20 mouse cellular contexts compared by ENCODE assay signal in the genomic region with DNA sequence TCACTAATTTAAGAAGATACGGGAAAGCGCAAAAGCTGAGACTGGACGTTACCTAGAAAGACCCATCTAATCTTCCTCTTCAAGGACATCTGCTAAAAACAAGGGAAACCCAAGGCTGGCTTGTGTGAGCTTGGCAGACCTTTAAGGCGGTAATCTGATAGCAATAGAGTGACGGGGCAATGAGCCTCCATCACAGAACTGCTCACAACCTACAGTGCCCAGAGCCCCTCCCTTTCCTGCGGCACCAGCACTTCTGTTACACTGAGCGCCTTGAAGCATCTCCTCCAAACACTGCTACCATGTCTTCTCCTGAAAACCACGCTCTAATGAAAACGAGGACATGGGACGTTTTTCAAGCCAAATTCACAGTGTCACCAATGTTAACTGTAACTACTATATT.
A peak's percentile ranks its signal among the peaks of the same experiment; 100 is the strongest.
DNase-seq lines count a peak whose midpoint lies in the region; ATAC-seq lines count a peak whose summit lies in the region.
"Had no signal": no experiment of that assay in that cellular context is flagged by ENCODE, and none has a peak within 500 bp of the region (broad histone marks: within the 10 kb centered on the region; RNA-seq: fewer than 3 reads in every experiment).

No protein-coding gene starts in this region.

- no peak overlapping the region for H3K4me2 ChIP-seq in kidney, embryonic 15.5 days
- no peak overlapping the region for H3K4me2 ChIP-seq in midbrain, embryonic 16.5 days (ENCODE audit: low read length)
- H3K4me2 ChIP-seq: heart, embryonic 13.5 days; hindbrain, embryonic 15.5 days; lung, embryonic 15.5 days had no signal

- 0 out of 2 replicates have a peak, but pooled peaks cover 3% of the 10 kb centered on the region for H3K36me3 ChIP-seq in kidney, embryonic 15.5 days
- H3K36me3 ChIP-seq in midbrain, embryonic 16.5 days (ENCODE audit: control insufficient read depth, insufficient read depth, low read length): no peaks in the 10 kb centered on the region
- H3K36me3 ChIP-seq in midbrain, embryonic 10.5 days: no peaks in the 10 kb centered on the region
- H3K36me3 ChIP-seq: heart, embryonic 13.5 days; hindbrain, embryonic 15.5 days; lung, embryonic 15.5 days had no signal

- no peak overlapping the region for H3K9ac ChIP-seq in kidney, embryonic 15.5 days
- H3K9ac ChIP-seq in midbrain, embryonic 16.5 days (ENCODE audit: low read depth, low read length): no peak overlapping the region
- H3K9ac ChIP-seq: heart, embryonic 13.5 days; hindbrain, embryonic 15.5 days; liver, embryonic 14.5 days; lung, embryonic 15.5 days had no signal

- H3K4me3 ChIP-seq in kidney, embryonic 15.5 days (replicated peaks): no peak overlapping the region
- H3K4me3 ChIP-seq in midbrain, embryonic 16.5 days (ENCODE audit: low read depth, low read length): no peak overlapping the region
- H3K4me3 ChIP-seq in midbrain, embryonic 10.5 days: no peak overlapping the region
- H3K4me3 ChIP-seq: heart, embryonic 13.5 days; hindbrain, embryonic 15.5 days; lung, embryonic 15.5 days had no signal

- peak; percentile 86 for ATAC-seq in kidney, embryonic 15.5 days (replicated peaks; ENCODE audit: low FRiP score)
- peak; percentile 59; the same call in 1 of the 2 replicates for ATAC-seq in midbrain, embryonic 16.5 days
- ATAC-seq: CD4-positive, CD25-positive, alpha-beta regulatory T cell, adult 4 months; intestine, postnatal 0 days had no signal

- H3K9me3 ChIP-seq in kidney, embryonic 15.5 days (replicated peaks): no peaks in the 10 kb centered on the region
- no peaks in the 10 kb centered on the region for H3K9me3 ChIP-seq in midbrain, embryonic 16.5 days (replicated peaks; ENCODE audit: control insufficient read depth, low read length, poor library complexity, severe bottlenecking)
- no peaks in the 10 kb centered on the region for H3K9me3 ChIP-seq in midbrain, embryonic 10.5 days (replicated peaks)
- H3K9me3 ChIP-seq: heart, embryonic 13.5 days; hindbrain, embryonic 15.5 days; lung, embryonic 15.5 days had no signal

- WGBS in kidney, embryonic 15.5 days: 40% methylated on average over 10 of the region's 10 CpGs
- WGBS in midbrain, embryonic 16.5 days: 67% methylated on average over 10 of the region's 10 CpGs
- 75% methylated on average over 10 of the region's 10 CpGs for WGBS in midbrain, embryonic 10.5 days

- DNase-seq in embryo, embryonic 11 days: peak; percentile 30
- DNase-seq in embryo, embryonic 10 days (ENCODE audit: low spot score): no peak
- DNase-seq in kidney, adult 11 months: no peak
- no peak for DNase-seq in midbrain, embryonic 10.5 days (ENCODE audit: low spot score)
- DNase-seq in adrenal gland, postnatal 10 days: no peak
- DNase-seq: cerebellum, adult 18-20 months; cerebellum, postnatal 36 days; gastrocnemius, postnatal 14 days; heart, adult 18-20 months; lung, postnatal 4 days; right cerebral cortex, adult 18-20 months; thymus, postnatal 25 days had no signal

- peaks cover 30% of the 10 kb centered on the region for H3K4me1 ChIP-seq in kidney, embryonic 15.5 days
- H3K4me1 ChIP-seq in midbrain, embryonic 16.5 days (ENCODE audit: control insufficient read depth, insufficient read depth, low read length): peaks cover 21% of the 10 kb centered on the region
- H3K4me1 ChIP-seq in midbrain, embryonic 10.5 days: peaks cover 43% of the 10 kb centered on the region

- no peaks in the 10 kb centered on the region for H3K27me3 ChIP-seq in kidney, embryonic 15.5 days
- H3K27me3 ChIP-seq in midbrain, embryonic 16.5 days (ENCODE audit: control insufficient read depth, insufficient read depth, low read depth, low read length): no peaks in the 10 kb centered on the region
- H3K27me3 ChIP-seq in midbrain, embryonic 10.5 days (ENCODE audit: low read depth, poor library complexity, severe bottlenecking): no peaks in the 10 kb centered on the region
- H3K27me3 ChIP-seq: heart, embryonic 13.5 days; hindbrain, embryonic 15.5 days; lung, embryonic 15.5 days had no signal

- no peak overlapping the region for H3K27ac ChIP-seq in kidney, embryonic 15.5 days
- no peak overlapping the region for H3K27ac ChIP-seq in midbrain, embryonic 16.5 days (ENCODE audit: low read length)
- H3K27ac ChIP-seq in midbrain, embryonic 10.5 days (replicated peaks): no peak overlapping the region
- H3K27ac ChIP-seq: heart, embryonic 13.5 days; hindbrain, embryonic 15.5 days; liver, embryonic 14.5 days; lung, embryonic 15.5 days had no signal
